Mouse (Mus musculus) left cerebral cortex, adult 2 months (tissue): ENCODE results near the gene Vstm5. TPM values are rescaled to one million over a fixed set of nuclear protein-coding genes. Genes with fewer than 3 reads are reported as not detected.
"Not testable (repeated sequence)": the region's sequence is repeated elsewhere in the genome, so short reads cannot be mapped to it uniquely, and the experiment has no call there.

ENCODE experiments used
- DNase-seq, 2 experiments: peaks; one replicate each; pipeline ENCODE4 v3.0.0; 2021 to 2022; ENCODE audit warnings: low spot score in 2 of 2, mixed read lengths in 1 of 2; ENCODE audit errors: extremely low spot score in 1 of 2
- H3K27ac ChIP-seq: fragments of 200-600 bp; 2 replicates; pipeline ENCODE4 v1.8.1; 2022
- H3K4me3 ChIP-seq: fragments of 200-600 bp; 2 replicates; pipeline ENCODE4 v1.8.1; 2022
- CTCF ChIP-seq: fragments of 200-600 bp; IDR thresholded peaks from 2 replicates; pipeline ENCODE4 v1.8.1; 2022; ENCODE audit warnings: antibody characterized with exemption, mild to moderate bottlenecking, moderate library complexity
- intact Hi-C: fragments of 180-260 bp; cut with DNase I; formaldehyde crosslinking; loops from one replicate; pipeline ENCODE4 v1.15.1; 2025
- total RNA-seq, 2 experiments: library from RNA; stranded (reverse); gene quantifications; 2 replicates each; pipeline ENCODE4 v1.2.3; 2021

Gene Vstm5
- total RNA-seq, 2 experiments from 2014 or later = 7.6 to 9.2 TPM

DNA sequence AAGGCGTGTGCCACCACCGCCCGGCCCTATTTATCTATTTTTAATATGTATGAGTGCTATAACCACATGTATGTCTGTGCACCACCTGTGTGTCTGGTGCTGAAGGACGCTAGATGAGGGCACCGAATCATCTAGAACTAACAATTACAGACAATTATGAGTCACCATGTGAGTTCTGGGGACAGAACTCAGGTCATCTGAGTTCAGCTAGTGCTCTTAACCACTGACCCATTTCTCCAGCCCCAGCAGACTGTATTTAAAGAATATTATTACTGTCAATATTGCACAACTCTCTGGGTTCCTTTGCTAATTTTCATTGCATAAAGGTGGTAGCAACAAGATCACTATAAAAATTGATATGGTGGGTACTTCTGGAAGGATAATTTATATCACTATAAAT is 61.2 kb downstream of the Vstm5 start:
- no peak for DNase-seq
- intact Hi-C loops = no loop called here
- no peak for TF ChIP-seq CTCF
- no peak overlapping the region for H3K27ac ChIP-seq
- no peak overlapping the region for H3K4me3 ChIP-seq

DNA sequence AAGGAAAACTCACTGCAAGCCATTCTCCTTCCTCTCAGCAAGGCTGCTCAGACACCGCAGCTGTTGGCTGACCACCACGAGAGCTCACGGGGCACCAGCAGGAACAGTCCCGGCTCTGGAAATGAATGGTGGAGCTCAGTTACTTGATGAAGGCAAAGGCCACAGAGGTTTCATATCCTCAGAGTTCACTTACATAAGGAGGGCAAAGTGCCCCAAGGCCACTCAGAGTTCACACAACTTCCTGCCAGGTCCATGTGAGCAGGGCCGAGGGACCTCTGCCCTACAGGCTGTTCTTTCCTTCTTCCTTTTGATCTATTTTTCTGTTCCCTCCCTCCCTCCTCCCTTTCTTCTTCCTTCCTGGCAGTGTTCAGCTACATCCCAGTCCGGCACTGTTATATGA is 62.6 kb downstream of the Vstm5 start:
- intact Hi-C loops = no loop called here
- DNase-seq = no peak
- no peak for TF ChIP-seq CTCF
- H3K4me3 ChIP-seq = no peak overlapping the region
- peak overlapping the region; percentile 33; the same call in 1 of the 2 replicates for H3K27ac ChIP-seq

DNA sequence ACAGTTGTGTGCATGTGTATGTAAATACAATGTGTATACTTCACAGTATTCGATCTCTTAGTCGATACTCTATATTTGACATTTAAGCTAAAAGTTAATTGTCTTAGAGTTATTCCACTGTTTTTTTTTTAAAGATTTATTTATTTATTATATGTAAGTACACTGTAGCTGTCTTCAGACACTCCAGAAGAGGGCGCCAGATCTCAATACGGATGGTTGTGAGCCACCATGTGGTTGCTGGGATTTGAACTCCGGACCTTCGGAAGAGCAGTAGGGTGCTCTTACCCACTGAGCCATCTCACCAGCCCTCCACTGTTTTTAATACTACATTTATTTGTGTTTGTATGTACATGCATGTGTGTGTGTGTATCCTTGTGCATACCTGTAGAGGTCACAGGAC is 63.2 kb downstream of the Vstm5 start:
- H3K4me3 ChIP-seq, intact Hi-C loops, DNase-seq, H3K27ac ChIP-seq: not testable (repeated sequence)
- TF ChIP-seq CTCF = peak; percentile 31

DNA sequence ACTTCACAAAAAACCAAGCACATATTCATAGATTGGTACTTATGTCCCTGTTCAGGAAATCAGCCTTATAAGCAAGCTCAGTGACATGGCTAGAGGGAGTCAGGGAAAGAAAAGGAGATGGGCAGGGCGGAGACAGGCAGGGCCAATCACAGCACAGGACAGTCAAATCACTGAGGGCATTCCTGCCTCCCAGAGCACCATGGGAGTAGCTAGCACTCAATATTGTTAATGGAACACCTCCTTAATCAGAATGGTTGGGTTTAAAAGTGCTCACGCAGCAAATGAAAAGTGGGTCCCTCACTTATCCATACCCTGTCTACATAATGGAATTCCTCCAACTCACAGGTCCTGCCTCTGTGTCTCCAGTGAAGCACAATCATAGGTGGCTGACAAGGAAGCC is 64.0 kb downstream of the Vstm5 start:
- intact Hi-C loops = no loop called here
- DNase-seq = no peak
- H3K4me3 ChIP-seq = no peak overlapping the region
- TF ChIP-seq CTCF = no peak
- H3K27ac ChIP-seq = no peak overlapping the region

DNA sequence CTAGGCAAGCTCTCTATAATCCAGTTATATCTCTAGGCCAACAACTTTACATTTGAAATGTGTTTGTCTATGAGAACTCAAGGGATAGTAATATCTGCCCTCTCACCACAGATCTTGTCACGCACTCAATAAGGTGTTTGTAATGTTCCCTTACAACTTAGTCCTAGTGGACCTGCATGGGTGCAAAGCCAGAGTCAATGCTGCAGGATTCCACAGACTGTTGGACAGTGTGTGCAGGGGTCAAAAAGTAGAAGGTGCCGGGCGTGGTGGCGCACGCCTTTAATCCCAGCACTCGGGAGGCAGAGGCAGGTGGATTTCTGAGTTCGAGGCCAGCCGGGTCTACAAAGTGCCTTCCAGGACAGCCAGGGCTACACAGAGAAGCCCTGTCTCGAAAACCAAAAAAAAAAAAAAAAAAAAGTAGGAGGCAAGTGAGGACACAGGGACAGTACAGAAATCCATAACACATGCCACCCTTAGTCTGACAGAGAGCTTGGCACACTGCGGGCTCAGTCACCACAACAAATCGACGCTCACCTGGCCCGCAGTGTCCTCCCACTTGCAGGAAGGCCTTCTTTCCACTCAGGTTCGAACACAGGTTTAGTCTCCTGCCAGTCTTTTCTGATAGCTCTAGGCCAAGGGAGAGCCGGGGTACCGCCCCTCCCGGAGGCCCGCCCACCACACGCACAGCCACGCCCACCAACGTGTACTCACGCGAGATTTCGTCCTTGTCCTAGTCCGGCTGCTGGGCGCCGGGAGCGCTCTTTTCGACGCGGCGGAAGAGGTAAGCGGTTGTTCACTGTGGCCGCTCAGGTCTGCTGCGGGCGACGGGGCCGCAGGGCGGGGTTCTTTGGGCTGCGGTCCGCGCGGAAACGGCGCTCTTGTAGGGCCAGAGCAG is 66.9 kb downstream of the Vstm5 start, which contains the start of gene Taf1d:
Gene Taf1d (plus strand): TSS at position 712 of the 895 bp plus-strand sequence.
- TF ChIP-seq CTCF = no peak
- peak within 1 kb of the TSS; percentile 98 for H3K4me3 ChIP-seq
- peak within 1 kb of the TSS; percentile 92 for H3K27ac ChIP-seq
- intact Hi-C loops = loop anchor here (2.0 kb wide), 1 partner anchor 27 kb away; the partner anchor contains the start of gene Med17
- DNase-seq = peak; percentile 95 to 97

DNA sequence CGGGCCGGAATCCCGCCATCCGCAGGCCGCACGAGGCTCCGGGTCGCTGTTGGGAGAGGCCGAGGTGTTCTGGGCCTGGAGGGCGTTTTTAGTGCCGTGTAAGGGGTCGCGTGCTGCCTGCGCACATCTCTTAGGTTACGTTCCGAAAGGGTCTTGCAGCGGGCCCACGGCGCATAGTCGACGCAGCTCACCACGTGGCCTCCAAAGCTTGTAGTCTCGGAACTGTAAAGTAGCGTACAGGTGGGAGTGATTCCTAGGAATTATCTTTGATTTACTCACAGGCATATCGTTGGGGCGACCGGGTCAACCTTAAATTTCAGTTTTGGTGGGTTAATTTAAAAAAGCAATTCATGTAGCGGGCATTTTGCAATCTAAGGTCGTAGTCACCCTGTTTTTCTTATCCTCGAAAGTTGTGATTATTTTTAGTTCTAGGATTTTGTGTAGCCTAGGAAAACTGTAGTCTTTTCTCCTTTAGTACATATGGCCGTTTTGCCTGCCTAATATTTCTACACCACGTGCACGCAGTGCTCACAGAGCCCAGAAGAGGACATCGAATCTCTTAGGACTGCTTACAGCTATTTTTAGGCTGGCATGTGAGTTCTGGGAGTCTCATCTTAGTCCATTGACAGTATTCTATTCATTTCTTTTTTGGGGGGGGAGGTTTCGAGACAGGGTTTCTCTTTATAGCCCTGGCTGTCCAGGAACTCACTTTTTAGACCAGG is 67.7 kb downstream of the Vstm5 start, which contains the start of gene 4931406C07Rik:
Gene 4931406C07Rik (minus strand): TSS at position 51 of the 722 bp plus-strand sequence.
- intact Hi-C loops = loop anchor here (2.0 kb wide), 1 partner anchor 28 kb away; the partner anchor contains the start of gene Med17
- no peak for DNase-seq
- no peak for TF ChIP-seq CTCF
- Histone ChIP-seq H3K27ac (peak within 1 kb of the TSS; percentile 92), H3K4me3 (peak within 1 kb of the TSS; percentile 98)

DNA sequence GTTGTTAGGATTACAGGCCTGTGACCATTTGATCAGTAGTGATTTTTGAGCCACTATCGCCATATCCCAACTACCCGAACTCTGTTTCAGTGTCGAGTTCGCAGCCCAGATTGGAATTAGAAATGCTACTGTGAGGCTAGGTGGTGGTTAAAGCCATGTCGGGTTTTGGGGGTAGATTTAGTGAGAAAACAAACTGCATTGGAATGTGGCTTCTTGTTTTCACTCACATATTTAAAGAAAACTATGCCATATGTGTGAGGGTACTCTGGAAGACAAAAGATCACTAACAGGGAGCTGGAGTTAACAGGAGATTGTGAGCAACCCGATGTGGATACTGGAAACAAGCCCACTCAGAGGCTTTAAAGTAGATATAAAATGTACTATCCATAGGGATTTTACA is 68.4 kb downstream of the Vstm5 start:
- TF ChIP-seq CTCF = no peak
- Histone ChIP-seq H3K27ac (no peak overlapping the region), H3K4me3 (peak overlapping the region; percentile 98)
- DNase-seq = no peak
- intact Hi-C loops = loop anchor here (2.0 kb wide), 1 partner anchor 28 kb away; the partner anchor contains the start of gene Med17

DNA sequence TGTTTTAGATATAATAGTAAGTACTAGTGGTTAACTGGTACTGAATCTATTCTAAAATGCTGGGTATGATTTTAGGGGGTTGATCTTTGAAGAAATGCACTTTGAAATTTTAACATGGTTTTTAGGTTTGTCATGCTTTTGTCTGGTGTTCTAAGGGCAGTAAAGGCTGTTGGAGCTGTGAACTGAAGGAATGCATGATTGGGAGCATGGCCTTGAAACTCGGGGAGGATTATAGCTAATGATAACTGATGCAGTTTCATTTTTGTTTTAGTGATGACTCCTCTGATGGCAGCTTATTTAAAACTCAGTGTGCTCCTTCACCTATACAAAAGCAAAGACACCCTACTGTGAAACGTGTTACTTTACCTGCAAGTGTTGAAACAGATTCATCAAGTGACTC is 69.4 kb downstream of the Vstm5 start:
- no peak for DNase-seq
- intact Hi-C loops = no loop called here
- Histone ChIP-seq H3K4me3 (no peak overlapping the region), H3K27ac (no peak overlapping the region)
- no peak for TF ChIP-seq CTCF

Other genes with a start within 250 kb of the Vstm5 start
- 10 to 100 TPM; 33.6 to 36.1 TPM for gene Panx1, start 193.6 kb upstream of the Vstm5 start, total RNA-seq
- not detected for gene Hephl1, start 126.9 kb upstream of the Vstm5 start, total RNA-seq
- gene Med17, start 40.9 kb downstream of the Vstm5 start, total RNA-seq = 10 to 100 TPM; 35.7 to 35.8 TPM
- gene Taf1d, start 67.2 kb downstream of the Vstm5 start, total RNA-seq = 10 to 100 TPM; 30.7 to 33.5 TPM
- 10 to 100 TPM; 17.6 to 19.2 TPM for gene 4931406C07Rik, start 67.4 kb downstream of the Vstm5 start, total RNA-seq
- gene Cep295, start 118.7 kb downstream of the Vstm5 start, total RNA-seq = 10 to 100 TPM; 22.2 to 23.2 TPM